Mouse (Mus musculus) heart, adult 8-10 months (tissue): Measurements from ENCODE around the gene Olfr1371. TPM values are rescaled to one million over a fixed set of nuclear protein-coding genes. Genes with fewer than 3 reads are reported as not detected.

Experiments
- DNase-seq: peaks from one replicate; pipeline ENCODE4 v3.0.0; 2022; ENCODE audit warnings: low spot score
- total RNA-seq, 4 experiments: library from RNA; stranded (reverse); gene quantifications; 2 replicates each; pipeline ENCODE4 v1.2.4; 2022

Gene Olfr1371
- total RNA-seq = not detected

DNA sequence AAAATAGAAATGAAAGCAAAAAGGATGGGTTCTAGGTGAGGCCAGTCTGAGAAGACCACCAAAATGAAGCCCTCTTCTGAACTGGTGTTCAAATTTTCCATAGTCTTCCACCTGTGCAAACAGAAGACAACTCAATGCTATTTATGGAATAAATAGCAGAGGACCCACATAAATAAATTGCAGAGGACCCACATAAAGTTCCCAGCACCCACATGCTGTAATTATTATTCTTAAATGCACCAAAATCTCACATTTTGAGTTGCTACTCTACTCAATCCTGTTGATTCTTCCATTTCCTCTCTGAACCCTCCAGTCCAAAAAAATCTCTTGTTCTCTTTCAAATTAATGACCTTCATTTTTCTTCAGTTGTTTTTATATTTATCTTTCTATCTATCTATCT is at the start of gene Olfr1371:
TSS of gene Olfr1371 (minus strand) at position 101 of the 400 bp plus-strand sequence.
- DNase-seq = no peak

DNA sequence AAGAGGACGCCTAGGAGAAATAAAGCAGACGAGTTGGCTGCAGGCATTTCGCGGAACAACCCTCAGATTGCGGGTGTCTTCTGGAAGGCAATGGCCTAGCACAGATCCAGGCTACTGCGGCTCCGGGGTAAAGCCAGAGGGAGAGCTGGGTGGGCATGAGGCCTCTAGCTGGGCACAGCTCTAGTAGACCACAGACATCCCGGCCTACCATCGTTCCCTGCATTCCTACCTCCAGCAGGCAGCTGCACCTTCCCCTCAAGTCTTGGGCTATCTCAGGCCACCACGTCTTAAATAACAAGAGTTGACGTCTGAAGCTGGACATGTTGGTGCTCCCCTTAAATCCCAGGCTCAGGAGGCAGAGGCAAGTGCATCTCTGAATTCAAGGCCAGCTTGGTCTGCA is 48.6 kb upstream of the Olfr1371 start:
- DNase-seq = no peak

DNA sequence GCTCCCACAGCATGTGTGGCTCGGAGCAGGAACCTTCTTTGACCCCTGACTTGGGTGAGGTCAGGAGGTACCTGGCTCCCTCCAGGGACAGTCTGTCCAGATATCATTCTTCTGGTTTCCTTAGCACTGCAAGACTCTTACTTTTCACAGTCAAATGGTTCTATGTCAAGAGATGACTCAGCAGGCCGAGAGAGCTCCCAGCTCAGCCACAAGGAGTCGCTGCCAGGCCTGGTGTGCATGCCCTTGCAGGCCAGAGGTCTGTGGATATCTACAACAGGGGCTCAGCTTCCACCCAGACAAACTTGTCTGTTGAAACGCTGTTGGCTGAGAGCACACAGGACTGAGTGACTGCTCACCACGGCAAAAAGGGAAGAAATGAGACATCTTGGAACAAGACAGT is 48.1 kb upstream of the Olfr1371 start:
- no peak for DNase-seq

DNA sequence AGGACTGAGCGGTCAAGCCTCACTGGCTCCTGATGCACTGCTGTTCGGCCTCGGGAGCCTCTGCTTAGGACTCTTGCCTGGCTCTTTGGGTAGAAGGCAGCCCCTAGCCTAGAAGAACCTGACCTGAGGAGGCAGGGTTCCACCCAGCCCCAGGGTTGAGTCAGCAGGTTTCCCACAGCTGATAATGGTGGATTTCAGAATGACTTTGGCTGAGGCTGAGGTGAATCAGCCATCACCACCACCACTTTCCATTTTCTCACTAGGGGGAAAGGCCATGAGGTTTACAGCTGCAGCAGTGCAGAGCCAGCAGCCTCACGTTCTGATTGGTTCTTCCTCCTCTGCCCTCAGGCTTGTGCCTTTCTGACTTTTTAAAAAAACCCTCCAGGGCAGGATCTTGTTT is 47.1 kb upstream of the Olfr1371 start:
- no peak for DNase-seq

DNA sequence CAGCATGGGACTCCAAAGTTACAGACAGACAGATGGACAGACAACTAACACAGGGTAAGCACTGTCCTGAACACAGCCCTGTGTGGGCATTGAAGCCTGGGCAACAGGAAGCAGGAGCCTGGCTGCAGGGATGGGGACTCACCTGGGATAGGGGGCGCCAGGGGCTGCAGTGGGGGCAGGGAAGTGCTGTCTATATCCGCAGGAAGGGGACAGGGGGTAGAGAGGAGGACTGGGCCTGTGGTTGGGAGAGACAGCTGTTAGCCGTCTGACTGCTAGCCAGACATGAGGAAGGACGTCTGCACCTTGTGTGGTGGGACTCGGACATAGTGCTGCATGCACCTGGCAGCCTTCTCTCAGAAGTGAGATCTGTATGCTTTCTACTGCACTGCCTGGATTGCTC is 44.9 kb upstream of the Olfr1371 start:
- no peak for DNase-seq

DNA sequence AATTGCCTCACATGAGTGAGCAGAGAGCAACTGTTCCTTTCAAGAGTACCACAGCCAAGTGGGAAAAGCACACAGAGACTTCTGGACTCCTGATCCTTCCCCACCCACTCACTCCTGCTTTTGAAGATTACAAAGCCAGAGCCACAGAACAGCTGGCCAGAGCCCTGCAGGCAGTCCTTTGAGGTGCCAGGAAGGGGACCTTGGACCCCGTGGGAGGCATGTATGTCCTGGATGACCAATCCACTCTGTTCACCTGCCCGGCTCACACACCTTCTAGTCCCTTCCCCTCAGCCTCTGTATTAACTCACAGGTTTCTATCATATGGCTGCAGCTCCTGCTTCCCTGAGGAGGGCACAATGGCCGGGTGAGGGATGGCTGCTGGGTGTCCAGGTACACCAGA is 43.6 kb upstream of the Olfr1371 start:
- no peak for DNase-seq

DNA sequence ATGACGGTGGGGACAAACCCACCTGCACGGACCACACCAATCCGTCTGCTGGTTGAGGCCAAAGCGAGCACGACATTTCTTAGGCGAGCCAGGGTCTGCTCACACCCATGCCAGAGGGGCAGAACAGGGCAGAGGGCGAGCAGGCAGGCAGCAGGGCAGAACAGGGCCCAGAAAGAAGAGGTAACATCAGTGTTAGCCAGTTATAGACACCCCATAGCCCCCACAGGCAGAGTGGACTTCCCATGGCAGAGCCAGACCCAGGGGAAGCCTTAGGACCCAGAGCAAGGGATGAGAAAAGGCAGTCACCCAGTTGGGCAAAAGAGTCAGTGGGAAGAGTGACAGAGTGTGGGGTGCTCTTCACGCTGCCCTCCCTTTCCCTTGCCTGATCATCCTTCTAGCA is 41.3 kb upstream of the Olfr1371 start:
- DNase-seq = no peak

DNA sequence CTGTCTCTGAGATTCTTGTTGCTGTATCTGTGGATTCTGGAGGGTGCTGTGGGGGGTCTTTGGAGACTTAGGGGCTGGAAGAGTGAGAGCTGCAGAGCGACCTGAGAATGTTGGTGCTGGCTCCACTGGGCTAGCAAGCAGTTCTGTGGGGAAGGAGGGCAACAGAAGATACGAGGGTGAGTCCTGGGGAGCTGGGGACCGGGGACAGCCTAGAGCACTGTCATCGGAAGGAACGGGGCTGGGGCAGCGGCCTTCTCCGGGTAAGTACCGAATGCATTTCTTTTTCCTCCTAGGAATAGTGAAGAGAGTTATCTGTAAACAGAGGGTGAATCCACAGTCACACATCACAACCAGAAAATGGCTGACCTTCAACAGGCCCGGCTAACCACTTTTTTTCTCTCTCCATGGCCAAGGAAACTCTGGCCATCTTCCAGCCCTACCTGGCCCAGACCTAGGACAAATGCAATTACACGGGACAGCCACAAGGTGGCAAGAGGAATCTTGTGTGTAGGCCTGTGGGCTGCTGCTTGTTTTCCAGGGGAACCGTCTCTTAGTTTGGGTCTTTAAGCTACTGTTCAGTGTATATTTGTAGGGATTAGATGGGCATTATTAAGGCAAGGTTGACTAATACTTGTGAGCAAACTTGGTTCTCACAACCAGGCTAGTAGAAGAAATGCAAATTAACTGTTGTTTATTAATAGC is 40.0 kb upstream of the Olfr1371 start:
- DNase-seq = peak; percentile 68

DNA sequence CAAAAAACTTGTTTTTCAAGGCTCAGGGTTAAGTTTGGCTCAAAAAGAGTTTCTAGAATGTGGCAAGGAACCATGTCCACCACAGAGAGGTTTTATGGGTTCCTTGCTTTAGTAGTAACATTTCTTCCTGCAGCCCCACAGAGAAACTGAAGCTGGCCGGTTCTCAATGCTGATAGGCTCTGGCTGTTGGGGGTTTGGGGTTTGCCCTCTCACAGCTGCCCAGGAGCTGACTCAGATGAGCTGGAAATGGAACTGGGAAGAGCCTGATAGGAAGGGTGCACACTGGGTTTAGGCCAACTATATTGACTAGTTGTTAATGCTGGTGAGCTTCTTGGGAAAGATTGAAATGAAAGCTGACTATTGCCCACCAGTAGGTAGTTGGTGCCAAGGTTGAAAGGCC is 38.9 kb upstream of the Olfr1371 start:
- DNase-seq = no peak

DNA sequence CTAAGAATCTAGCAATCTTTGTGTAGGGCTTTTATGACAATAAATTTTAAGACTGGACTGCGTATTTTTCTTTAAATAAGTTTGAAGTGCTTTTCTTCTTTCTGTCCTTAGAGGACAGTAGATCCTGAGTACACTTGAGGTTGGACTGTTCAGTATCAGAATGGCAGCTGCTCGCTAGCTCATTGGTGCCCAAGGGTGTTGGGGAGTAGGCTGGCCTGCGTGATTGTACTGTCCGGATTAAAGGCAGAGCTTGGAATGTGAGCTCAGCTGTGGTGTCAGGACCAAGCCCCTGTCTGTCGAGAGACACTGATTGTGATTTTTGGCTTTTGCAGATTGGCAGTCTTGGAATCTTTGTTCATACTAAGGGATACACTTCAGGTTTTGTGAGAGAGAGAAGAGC is 38.0 kb upstream of the Olfr1371 start:
- DNase-seq = no peak

DNA sequence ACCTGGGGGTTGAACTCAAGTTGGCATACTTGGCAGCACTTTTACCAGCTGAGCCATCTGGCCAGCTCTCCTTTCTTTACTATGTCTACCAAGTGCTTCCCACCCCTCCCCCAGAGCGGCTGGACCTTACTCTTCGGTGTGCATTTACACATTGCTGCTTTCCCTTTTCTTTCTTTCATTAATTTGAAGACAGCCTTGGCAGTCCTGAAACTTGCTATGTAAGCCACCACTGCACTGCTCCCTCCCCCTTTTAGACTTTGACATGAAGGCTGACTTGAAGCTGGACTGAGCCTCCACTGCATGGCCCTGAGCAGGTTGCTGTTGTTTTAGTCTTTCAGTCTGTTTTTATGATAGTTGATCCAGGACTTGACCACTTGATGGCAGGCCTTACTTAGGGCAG is 35.7 kb upstream of the Olfr1371 start:
- no peak for DNase-seq

DNA sequence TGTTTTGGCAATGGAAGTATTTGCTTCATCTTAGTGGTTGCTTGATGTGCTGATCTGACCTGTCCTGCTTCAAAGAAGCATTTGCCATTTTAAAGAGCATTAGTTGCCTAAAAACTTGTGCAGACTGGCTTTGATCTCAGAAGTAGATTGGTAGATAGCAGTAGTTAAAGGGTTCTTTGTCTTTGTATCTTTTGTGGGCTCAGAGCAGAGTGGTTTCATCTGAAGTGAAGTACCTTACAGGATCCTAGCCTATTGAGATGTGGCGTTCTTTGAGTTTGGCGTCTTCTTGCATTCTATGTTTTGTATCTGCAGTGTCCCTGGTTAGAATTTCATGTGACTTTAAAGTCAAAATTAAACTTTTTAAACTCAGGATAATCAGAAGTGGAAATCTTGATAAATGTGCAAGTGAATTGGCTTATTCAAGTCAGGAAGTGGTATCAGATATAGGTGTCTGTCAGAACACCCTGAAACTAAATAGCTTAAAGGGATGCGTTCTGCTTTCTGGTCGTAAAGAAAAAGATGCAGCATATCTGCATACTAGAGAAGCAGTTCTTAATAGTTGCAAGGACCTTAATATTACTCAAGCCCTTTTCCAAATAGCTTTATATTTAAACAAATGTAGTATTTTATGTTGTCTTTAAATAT is 27.2 kb upstream of the Olfr1371 start:
- no peak for DNase-seq

DNA sequence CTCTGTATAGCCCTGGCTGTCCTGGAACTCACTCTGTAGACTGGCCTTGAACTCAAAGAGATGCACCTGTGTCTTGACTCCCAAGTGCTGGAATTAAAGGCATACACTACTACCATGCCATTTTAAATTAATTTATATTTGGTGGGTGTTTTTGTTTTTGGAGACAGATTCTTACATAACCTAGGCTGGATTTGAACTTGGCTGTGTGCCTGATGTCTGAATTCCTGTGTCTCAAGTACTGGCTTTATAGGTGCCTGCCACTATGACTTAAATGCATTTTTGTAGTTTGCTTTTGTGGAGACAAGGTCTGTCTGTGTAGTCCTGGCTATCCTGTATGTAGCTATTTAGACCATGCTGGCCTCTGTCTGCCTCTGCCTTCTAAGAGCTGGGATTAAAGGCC is 20.7 kb upstream of the Olfr1371 start:
- DNase-seq = no peak

DNA sequence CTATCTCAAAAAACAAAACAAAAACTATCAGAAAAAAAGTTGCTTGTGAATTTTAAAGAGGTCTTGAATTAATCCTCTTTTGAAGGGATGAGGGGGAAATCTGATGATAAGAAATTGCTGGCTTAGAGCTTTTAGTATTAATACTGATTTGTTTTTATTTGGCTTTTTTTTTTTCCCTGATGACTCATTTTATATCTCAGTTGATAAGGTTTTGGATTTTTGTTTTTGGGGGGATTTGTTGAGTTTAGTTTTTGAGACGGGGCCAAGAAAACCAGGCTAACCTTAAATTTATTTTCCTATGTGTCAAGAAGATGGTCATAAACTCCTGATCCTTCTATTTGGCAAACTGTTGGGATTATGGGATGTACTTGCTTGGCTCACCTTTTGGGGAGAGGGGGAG is 20.1 kb upstream of the Olfr1371 start:
- no peak for DNase-seq

DNA sequence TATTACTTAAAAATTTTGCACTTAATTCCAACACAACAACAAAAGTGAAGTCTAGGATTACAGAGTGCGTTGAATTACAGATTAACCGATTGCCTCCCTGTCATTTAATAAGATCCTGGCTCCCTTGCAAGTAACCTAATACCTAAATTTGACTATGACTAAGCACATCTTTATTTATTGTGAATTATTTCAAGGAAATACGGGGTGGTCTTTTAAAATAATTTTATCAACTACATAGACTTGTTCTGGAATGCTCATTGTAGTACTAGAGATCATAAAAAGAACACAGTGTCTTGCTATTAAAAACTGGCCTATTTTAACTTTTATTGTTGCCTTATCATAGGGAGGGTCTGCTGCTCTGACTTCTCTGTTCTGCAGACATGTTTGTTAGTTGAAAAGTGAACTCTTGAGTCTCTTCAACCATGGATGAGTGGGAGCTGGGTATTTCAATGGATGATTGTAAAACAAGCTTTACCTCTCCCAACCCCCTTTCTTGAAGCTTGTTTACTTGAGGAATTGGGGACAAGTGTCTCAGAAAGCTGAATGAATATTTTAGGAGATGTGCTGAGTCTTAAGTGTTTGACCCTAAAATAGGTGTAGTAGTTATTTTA is 19.4 kb upstream of the Olfr1371 start:
- no peak for DNase-seq

DNA sequence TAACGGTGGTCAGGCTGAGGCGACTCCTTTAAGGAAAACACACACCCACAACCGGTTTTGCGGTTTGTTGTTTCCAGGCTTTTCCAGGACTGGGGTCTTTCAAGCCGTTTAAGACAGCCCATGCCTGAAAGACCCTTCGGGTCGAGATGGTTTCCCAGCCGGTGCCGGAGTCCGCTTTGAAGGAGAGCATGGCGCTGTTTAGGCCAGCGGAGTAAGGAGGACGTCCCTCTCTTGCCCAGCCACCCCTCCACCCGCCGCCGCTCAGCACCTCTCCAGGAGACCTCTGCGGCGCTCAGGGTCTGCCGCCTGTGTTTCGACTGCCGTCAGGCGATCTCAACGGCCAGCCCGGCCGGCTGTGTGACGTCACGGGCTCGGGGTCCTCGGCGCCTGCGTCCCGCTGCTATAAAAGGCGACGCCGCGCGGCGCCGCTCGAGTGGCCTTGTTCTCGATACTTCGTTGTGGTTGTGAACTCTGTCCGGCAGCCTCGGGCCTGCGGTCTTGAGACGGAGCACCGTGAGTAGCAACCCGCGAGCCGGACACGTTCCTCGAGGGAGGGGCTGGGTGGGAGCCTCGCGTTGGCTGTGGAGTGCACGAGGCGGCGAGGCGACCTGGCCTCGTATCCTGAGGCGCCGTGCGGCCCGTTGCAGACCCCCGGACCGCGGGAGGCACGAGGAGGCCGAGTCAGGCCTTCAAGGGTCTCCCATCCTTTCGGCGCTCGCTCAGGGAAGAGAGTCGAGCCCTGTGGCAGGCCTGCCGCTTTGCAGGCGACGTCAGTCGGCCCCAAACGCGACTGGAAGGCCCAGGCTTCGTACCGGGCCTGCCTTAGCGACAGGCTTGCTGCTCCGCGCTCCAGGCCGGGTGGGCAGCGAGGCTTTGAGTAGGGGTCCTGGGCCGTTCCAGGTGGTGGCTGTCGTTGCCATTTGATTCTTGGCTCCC is 18.1 kb upstream of the Olfr1371 start, which contains the start of gene Skp1a:
TSS of gene Skp1a (plus strand) at position 390 of the 936 bp plus-strand sequence.
- DNase-seq = peak; percentile 89

DNA sequence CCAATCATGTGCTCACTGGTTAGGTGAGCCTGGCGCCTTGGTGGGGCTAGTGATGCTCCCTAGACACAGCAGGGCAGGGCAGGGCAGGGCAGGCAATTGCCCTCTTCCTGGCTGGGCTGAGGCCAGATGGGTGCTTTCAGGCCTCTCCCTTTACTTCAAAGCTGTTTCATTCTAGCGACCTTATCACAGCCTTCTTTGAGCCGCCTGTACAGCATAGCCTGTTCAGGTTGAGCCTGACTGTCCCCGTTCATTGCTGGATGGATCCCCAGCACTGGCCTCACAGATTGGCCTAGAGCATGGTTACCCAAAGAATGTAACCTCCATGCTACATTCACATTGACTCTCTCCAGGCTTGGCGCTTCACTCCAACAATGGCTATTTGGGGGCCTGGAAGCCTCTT is 16.9 kb upstream of the Olfr1371 start:
- DNase-seq = no peak

DNA sequence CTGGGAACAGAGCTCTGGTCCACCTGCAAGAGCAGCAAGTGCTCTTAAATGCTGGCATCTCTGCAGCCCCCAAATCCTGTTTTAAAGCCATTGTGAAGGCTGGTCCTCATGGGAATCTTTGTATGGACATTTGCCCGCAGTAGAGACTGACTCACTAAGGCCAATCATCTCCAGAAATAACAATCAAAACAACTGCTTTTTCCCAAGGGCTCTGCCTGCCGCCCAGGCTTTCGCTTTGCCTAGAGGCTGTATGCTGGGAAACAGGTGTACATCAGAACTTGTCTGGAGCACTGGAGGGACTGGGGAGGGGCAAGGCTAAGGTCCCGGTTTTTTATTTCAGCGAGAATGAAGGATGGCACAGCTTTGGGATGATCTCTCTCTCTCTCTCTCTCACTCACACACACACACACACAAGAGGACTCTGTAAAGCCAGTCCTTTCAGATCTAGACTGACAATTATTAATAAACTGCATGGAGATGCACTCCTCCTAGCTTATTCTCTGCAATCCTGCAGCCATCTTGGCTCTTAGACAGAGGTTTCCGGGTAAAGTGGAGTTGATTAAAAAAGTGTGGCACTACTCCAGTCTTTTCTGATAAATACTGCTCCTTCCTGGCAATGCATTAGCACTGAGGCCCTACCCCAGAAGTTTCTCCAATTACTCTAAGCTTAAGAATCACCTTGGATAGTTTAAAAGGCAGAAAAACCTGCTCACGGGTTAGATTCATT is 15.1 kb upstream of the Olfr1371 start:
- no peak for DNase-seq

DNA sequence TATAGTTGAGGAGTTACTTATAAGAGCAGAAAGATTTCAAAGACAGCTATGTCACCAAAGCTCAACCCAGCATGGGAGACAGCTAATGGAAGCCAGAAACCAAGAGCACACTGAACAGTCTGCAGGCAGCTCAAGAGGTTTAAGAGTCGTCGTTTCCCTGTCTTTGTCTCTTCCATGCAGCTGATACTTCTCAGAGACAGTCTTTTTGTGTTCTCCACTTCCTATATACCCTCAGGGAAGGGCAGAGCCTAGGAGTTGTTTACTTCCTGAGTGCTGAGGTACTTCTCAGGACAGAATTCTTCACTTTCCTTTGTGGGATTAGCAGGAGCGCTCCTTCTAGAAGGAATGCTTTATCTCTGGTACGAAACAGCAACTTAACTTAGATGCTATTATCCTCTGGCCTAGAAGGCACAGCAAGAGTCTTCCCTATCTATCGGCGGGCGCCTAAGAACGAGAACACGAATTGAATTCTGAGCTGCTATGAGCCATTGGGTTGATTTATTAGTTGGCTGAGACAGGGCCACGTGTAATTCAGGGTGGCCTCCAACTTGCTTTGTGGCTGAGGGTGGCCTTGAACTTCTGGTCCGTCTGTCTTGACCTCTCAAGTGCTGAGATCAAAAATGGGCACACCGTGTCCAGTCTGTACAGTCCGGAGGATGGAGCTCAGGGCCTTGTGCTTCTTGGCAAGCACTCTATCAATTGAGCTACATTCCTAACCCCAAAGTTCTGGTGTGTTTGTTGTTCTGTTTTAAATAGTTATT is 13.9 kb upstream of the Olfr1371 start:
- DNase-seq = no peak

DNA sequence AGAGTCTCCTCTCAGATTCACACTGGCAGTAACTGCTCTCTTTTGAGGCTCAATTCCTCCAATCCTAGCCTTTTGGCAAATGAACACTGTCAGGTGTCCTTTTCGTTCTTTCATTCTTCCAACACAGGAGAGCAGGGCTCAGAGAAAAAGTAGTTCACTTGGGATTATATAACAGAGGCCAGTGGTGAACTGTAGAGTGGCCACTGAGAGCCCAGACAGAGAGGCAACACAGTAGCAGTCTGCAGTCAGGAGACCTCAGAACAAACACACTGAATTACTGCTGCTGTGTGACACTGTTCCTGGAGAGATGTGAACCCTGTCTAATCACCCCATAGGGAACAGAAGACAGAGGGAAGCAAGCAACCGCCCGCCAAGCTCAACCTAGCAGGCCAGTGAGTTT is 13.3 kb upstream of the Olfr1371 start:
- DNase-seq = no peak
